Mouse (Mus musculus) liver, embryonic 13.5 days (tissue): ENCODE measurements around the gene Ccdc57. TPM values are rescaled to one million over a fixed set of nuclear protein-coding genes. Genes with fewer than 3 reads are reported as not detected.

Experiments used
- ATAC-seq: fragments of 200-750 bp; cut with Nextera tagmentation; 2 replicates; pipeline ENCODE4 v1.8.0; 2017; ENCODE audit warnings: low read depth, mild to moderate bottlenecking, moderate number of reproducible peaks, moderate library complexity
- DNase-seq: peaks from one replicate; pipeline ENCODE4 v3.0.0; 2022
- H3K27ac ChIP-seq: fragments of 300-500 bp; sonication (generic); 2 replicates; pipeline ENCODE4 v1.5.1; 2015; ENCODE audit warnings: moderate library complexity, mild to moderate bottlenecking, inconsistent platforms
- H3K27me3 ChIP-seq: fragments of 300-500 bp; sonication (generic); 2 replicates; pipeline ENCODE4 v1.6.1; 2015; ENCODE audit warnings: mild to moderate bottlenecking, inconsistent platforms
- H3K36me3 ChIP-seq: fragments of 300-500 bp; sonication (generic); 2 replicates; pipeline ENCODE4 v1.6.1; 2015; ENCODE audit warnings: mild to moderate bottlenecking, inconsistent platforms
- H3K4me1 ChIP-seq: fragments of 300-500 bp; sonication (generic); replicated peaks from 2 replicates; pipeline ENCODE4 v1.6.1; 2015; ENCODE audit warnings: inconsistent platforms
- H3K4me2 ChIP-seq: fragments of 300-500 bp; sonication (generic); 2 replicates; pipeline ENCODE4 v1.6.1; 2015; ENCODE audit warnings: inconsistent platforms, mild to moderate bottlenecking, moderate library complexity
- H3K4me3 ChIP-seq: fragments of 300-500 bp; sonication (generic); replicated peaks from 2 replicates; pipeline ENCODE4 v1.5.1; 2015; ENCODE audit warnings: mild to moderate bottlenecking, inconsistent platforms
- H3K9ac ChIP-seq: fragments of 300-500 bp; sonication (generic); 2 replicates; pipeline ENCODE4 v1.6.1; 2015; ENCODE audit warnings: mild to moderate bottlenecking, inconsistent platforms
- H3K9me3 ChIP-seq: fragments of 300-500 bp; sonication (generic); replicated peaks from 2 replicates; pipeline ENCODE4 v1.6.1; 2016; ENCODE audit warnings: inconsistent platforms
- WGBS: fragments of 180-500 bp; shearing (Covaris S2); methylation state at CpG from one replicate; pipeline ENCODE4 v1.1.7; 2015; ENCODE audit not compliant: insufficient replicate concordance; 5-methylcytosine and 5-hydroxymethylcytosine counted together
- polyA plus RNA-seq: library from polyadenylated mRNA; unstranded; fragments of >200 nt; fragmentation: Nextera tagmentation; extraction: Ambion mirVana; gene quantifications from 2 replicates; pipeline ENCODE4 v1.2.1, GENCODE M21; 2015

Ccdc57 gene
- polyA plus RNA-seq, 1 experiment from 2014 or later = 1.8 TPM

GRCm38 (mm10) chr11:120812068-120812467 is 120.6 kb downstream of the Ccdc57 start:
- DNase-seq = no peak
- no peaks in the 10 kb centered on the region for H3K9me3 ChIP-seq
- no peak for ATAC-seq
- H3K4me1 ChIP-seq = no peaks in the 10 kb centered on the region
- no peak overlapping the region for H3K9ac ChIP-seq
- H3K4me3 ChIP-seq = no peak overlapping the region
- 85% methylated on average over 16 of the region's 16 CpGs for WGBS
- H3K27me3 ChIP-seq = no peaks in the 10 kb centered on the region
- no peak overlapping the region for H3K4me2 ChIP-seq
- H3K36me3 ChIP-seq = peaks cover 100% of the 10 kb centered on the region
- no peak overlapping the region for H3K27ac ChIP-seq

- DNase-seq = no peak
- H3K27me3 ChIP-seq = no peaks in the 10 kb centered on the region
Measured at GRCm38 (mm10) chr11:120808010-120808409, 124.7 kb downstream of the Ccdc57 start.

GRCm38 (mm10) chr11:120805375-120806298 is 127.0 kb downstream of the Ccdc57 start:
- DNase-seq = no peak
- Histone ChIP-seq H3K4me2 (no peak overlapping the region), H3K27ac (no peak overlapping the region), H3K36me3 (peaks cover 50% of the 10 kb centered on the region), H3K9ac (no peak overlapping the region), H3K4me3 (no peak overlapping the region), H3K9me3 (no peaks in the 10 kb centered on the region), H3K27me3 (no peaks in the 10 kb centered on the region), H3K4me1 (peaks cover 6% of the 10 kb centered on the region; the same call in 1 of the 2 replicates)
- ATAC-seq = no peak
- WGBS = 76% methylated on average over 7 of the region's 7 CpGs

More at GRCm38 (mm10) chr11:120808010-120808409, 124.7 kb downstream of the Ccdc57 start:
- peaks cover 6% of the 10 kb centered on the region; the same call in 1 of the 2 replicates for H3K4me1 ChIP-seq
- H3K9me3 ChIP-seq = no peaks in the 10 kb centered on the region
- 66% methylated on average over 12 of the region's 12 CpGs for WGBS
- no peak overlapping the region for H3K9ac ChIP-seq
- H3K4me3 ChIP-seq = no peak overlapping the region
- no peak overlapping the region for H3K27ac ChIP-seq
- no peak for ATAC-seq
- no peak overlapping the region for H3K4me2 ChIP-seq
- peaks cover 74% of the 10 kb centered on the region for H3K36me3 ChIP-seq

DNA sequence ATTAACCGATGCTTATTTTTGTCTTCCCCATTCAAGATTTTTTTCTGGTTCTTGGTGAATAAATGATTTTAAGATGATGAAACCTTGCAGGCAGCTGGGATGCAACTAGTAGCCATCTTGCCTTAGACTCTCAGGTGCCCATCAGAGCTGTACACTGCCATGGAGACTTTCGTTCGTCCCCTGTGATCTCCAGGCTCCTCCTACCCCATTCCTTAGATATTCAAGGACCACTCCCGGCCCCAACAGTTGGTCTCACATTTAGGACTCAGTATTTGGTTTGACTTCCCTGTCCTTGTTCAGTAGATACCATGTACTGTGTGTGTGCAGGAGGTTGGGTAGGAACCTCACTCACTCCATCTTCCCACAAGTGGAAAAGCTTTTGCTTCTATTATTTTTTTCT is 127.9 kb downstream of the Ccdc57 start:
- Histone ChIP-seq H3K27me3 (no peaks in the 10 kb centered on the region), H3K4me1 (peaks cover 14% of the 10 kb centered on the region), H3K9me3 (no peaks in the 10 kb centered on the region), H3K4me2 (no peak overlapping the region), H3K36me3 (peaks cover 41% of the 10 kb centered on the region), H3K9ac (no peak overlapping the region), H3K4me3 (no peak overlapping the region), H3K27ac (no peak overlapping the region)
- ATAC-seq = no peak
- 75% methylated on average over 4 of the region's 4 CpGs for WGBS
- DNase-seq = no peak

- DNase-seq (no peak), ATAC-seq (no peak)
- no peak overlapping the region for H3K27ac ChIP-seq
- no peak overlapping the region for H3K9ac ChIP-seq
- no peaks in the 10 kb centered on the region for H3K27me3 ChIP-seq
- H3K4me3 ChIP-seq = no peak overlapping the region
- WGBS = 70% methylated on average over 7 of the region's 7 CpGs
- H3K4me2 ChIP-seq = no peak overlapping the region
- peaks cover 17% of the 10 kb centered on the region for H3K4me1 ChIP-seq
- no peaks in the 10 kb centered on the region for H3K9me3 ChIP-seq
- H3K36me3 ChIP-seq = peaks cover 36% of the 10 kb centered on the region
Measured at GRCm38 (mm10) chr11:120804274-120804673, 128.4 kb downstream of the Ccdc57 start.

GRCm38 (mm10) chr11:120800061-120800904 is 132.4 kb downstream of the Ccdc57 start:
- DNase-seq = peak; percentile 71
- Histone ChIP-seq H3K9me3 (no peaks in the 10 kb centered on the region), H3K4me3 (no peak overlapping the region), H3K27ac (no peak overlapping the region), H3K9ac (no peak overlapping the region), H3K4me1 (peaks cover 24% of the 10 kb centered on the region), H3K4me2 (no peak overlapping the region), H3K27me3 (no peaks in the 10 kb centered on the region), H3K36me3 (no peaks in the 10 kb centered on the region)
- peak; percentile 51 for ATAC-seq
- WGBS = 12% methylated on average over 10 of the region's 10 CpGs

GRCm38 (mm10) chr11:120799316-120799890 is 133.3 kb downstream of the Ccdc57 start:
- DNase-seq = no peak
- H3K4me1 ChIP-seq = peaks cover 32% of the 10 kb centered on the region
- no peak overlapping the region for H3K4me3 ChIP-seq
- no peak overlapping the region for H3K9ac ChIP-seq
- H3K4me2 ChIP-seq = no peak overlapping the region
- no peak overlapping the region for H3K27ac ChIP-seq
- H3K9me3 ChIP-seq = no peaks in the 10 kb centered on the region
- no peak for ATAC-seq
- H3K36me3 ChIP-seq = peaks cover 5% of the 10 kb centered on the region
- WGBS = 43% methylated on average over 6 of the region's 6 CpGs
- no peaks in the 10 kb centered on the region for H3K27me3 ChIP-seq

DNA sequence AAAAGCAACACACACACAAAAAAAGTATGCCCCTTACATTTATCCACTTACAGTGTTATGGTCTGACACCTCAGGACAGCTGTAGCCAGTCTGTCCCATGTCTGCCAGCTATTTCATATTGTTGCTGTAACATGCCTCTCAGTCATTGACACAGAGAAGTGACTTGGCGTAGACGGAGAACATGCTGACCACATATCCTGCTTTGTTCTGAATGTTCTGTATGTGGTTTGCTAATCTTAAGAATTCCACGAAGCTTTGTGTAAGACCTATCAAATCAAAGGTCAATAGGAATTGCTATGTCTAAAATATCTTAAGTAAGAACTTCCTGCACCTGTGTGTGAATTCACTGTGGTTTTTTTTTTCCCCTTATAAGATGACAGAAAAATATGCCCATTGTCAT is 134.4 kb downstream of the Ccdc57 start:
- H3K36me3 ChIP-seq = peaks cover 17% of the 10 kb centered on the region
- no peak overlapping the region for H3K4me3 ChIP-seq
- WGBS = 30% methylated on average over 3 of the region's 3 CpGs
- ATAC-seq (no peak), DNase-seq (no peak)
- H3K4me2 ChIP-seq = no peak overlapping the region
- peaks cover 35% of the 10 kb centered on the region for H3K4me1 ChIP-seq
- no peak overlapping the region for H3K27ac ChIP-seq
- H3K27me3 ChIP-seq = no peaks in the 10 kb centered on the region
- H3K9me3 ChIP-seq = no peaks in the 10 kb centered on the region
- H3K9ac ChIP-seq = no peak overlapping the region

DNA sequence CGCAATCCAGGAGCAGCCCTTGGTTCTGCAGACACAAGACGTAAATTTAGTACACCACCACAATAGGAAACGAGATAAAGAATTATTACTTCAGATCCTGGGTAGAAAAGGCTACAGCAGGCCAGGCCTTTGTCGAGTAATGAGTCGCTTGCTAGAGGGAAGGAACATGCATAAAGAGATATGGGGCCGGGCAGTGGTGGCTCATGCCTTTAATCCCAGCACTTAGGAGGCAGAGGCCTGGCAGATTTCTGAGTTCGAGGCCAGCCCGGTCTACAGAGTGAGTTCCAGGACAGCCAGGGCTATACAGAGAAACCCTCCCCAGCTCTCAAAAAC is 136.1 kb downstream of the Ccdc57 start:
- DNase-seq (no peak), ATAC-seq (peak; percentile 19; the same call in 1 of the 2 replicates)
- peak overlapping the region; percentile 67 for H3K27ac ChIP-seq
- peak overlapping the region; percentile 97 for H3K4me3 ChIP-seq
- no peaks in the 10 kb centered on the region for H3K9me3 ChIP-seq
- peaks cover 35% of the 10 kb centered on the region for H3K4me1 ChIP-seq
- peak overlapping the region; percentile 98 for H3K9ac ChIP-seq
- H3K4me2 ChIP-seq = peak overlapping the region; percentile 92
- peaks cover 33% of the 10 kb centered on the region for H3K36me3 ChIP-seq
- H3K27me3 ChIP-seq = no peaks in the 10 kb centered on the region
- WGBS = 28% methylated on average over 8 of the region's 8 CpGs

DNA sequence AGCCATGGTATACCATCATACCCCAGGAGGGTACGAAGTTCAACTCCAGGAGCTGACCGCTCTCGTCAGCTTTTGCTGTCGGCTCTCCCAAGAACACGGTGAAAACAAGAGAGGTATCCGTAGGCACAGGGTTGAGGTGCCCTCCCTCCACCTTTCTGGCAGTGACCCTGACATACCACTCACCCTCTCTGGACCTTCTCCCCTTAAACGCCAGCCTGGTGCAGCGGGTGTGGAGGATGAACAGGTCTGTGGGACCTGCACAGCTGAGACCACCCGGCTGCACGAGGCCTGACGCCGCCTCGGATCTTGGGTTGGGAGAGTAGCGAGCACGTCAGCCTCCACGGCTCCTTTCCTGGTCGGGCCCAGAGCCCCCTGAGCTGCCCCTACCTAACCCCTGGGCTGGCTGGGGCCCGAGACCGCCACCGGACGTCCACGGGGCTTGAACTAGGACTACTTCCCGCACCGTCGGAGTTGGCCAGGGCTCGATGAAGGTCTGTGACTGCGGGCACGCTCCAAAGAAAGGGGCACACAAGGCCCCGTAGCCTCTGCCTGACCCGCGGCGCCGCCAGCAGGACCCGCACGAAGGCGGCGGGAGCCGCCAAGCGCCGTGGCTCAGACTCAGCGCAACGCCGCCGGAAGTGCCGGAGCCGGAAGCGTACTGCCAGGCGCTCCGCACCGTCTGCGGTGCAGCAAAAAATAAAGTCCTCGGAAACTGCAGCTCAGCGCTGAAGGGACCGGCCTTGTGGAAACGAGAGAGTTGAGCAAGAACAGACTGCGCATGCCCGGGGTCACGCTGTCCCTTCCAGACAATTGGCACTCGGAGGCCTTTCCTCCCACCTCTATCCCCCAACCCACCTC is 136.7 kb downstream of the Ccdc57 start, which contains the start of gene Dus1l:
Dus1l (minus strand) TSS at position 648 of the 858 bp plus-strand sequence.
- Histone ChIP-seq H3K4me3 (peak within 1 kb of the TSS; percentile 97), H3K9me3 (no peaks in the 10 kb centered on the region), H3K27ac (peak within 1 kb of the TSS; percentile 67), H3K4me2 (peak within 1 kb of the TSS; percentile 92), H3K27me3 (no peaks in the 10 kb centered on the region), H3K9ac (peak within 1 kb of the TSS; percentile 98), H3K36me3 (peaks cover 39% of the 10 kb centered on the region), H3K4me1 (peaks cover 35% of the 10 kb centered on the region)
- peak; percentile 87 for ATAC-seq
- peak; percentile 94 for DNase-seq
- 2% methylated on average over 59 of the region's 59 CpGs for WGBS
